Mouse (Mus musculus) embryonic facial prominence, embryonic 10.5 days (tissue): Measurements from ENCODE around the gene Sorcs1. TPM values are rescaled to one million over a fixed set of nuclear protein-coding genes. Genes with fewer than 3 reads are reported as not detected.

Source experiments
- DNase-seq: peaks from one replicate; pipeline ENCODE4 v3.0.0-alpha.2; 2017; ENCODE audit warnings: low spot score
- H3K27ac ChIP-seq: fragments of 300-500 bp; sonication (generic); replicated peaks from 2 replicates; pipeline ENCODE4 v1.5.1; 2016; ENCODE audit warnings: mild to moderate bottlenecking
- H3K27me3 ChIP-seq: fragments of 300-500 bp; sonication (generic); replicated peaks from 2 replicates; pipeline ENCODE4 v1.6.1; 2016; ENCODE audit warnings: low read depth, mild to moderate bottlenecking; ENCODE audit not compliant: poor library complexity, severe bottlenecking
- H3K36me3 ChIP-seq: fragments of 300-500 bp; sonication (generic); replicated peaks from 2 replicates; pipeline ENCODE4 v1.6.1; 2016; ENCODE audit warnings: mild to moderate bottlenecking, moderate library complexity
- H3K4me1 ChIP-seq: fragments of 300-500 bp; sonication (generic); 2 replicates; pipeline ENCODE4 v1.6.1; 2016
- H3K4me3 ChIP-seq: fragments of 300-500 bp; sonication (generic); 2 replicates; pipeline ENCODE4 v1.5.1; 2016; ENCODE audit warnings: mild to moderate bottlenecking, moderate library complexity
- H3K9me3 ChIP-seq: fragments of 300-500 bp; sonication (generic); 2 replicates; pipeline ENCODE4 v1.6.1; 2016; ENCODE audit warnings: mild to moderate bottlenecking
- WGBS: fragments of 180-500 bp; shearing (Covaris S2); methylation state at CpG from one replicate; pipeline ENCODE4 v1.1.7; 2016; 5-methylcytosine and 5-hydroxymethylcytosine counted together
- polyA plus RNA-seq: library from polyadenylated mRNA; unstranded; fragments of >200 nt; fragmentation: Nextera tagmentation; extraction: Ambion mirVana; gene quantifications from 2 replicates; pipeline ENCODE4 v1.2.1, GENCODE M21; 2016

The Sorcs1 gene
- polyA plus RNA-seq, 1 experiment from 2014 or later, result 2.4 TPM

GRCm38 (mm10) chr19:50394101-50394500 lies 284.3 kb downstream of the Sorcs1 start:
- WGBS, result 87% methylated on average over 5 of the region's 5 CpGs
- H3K27ac ChIP-seq, result no peak overlapping the region
- DNase-seq, result no peak
- H3K4me3 ChIP-seq, result no peak overlapping the region
- H3K4me1 ChIP-seq, result no peaks in the 10 kb centered on the region
- H3K36me3 ChIP-seq, result no peaks in the 10 kb centered on the region
- no peaks in the 10 kb centered on the region for H3K9me3 ChIP-seq
- H3K27me3 ChIP-seq, result no peaks in the 10 kb centered on the region

- Histone ChIP-seq H3K9me3 (peaks cover 3% of the 10 kb centered on the region), H3K27ac (no peak overlapping the region), H3K4me3 (no peak overlapping the region), H3K4me1 (no peaks in the 10 kb centered on the region), H3K27me3 (no peaks in the 10 kb centered on the region), H3K36me3 (no peaks in the 10 kb centered on the region)
- DNase-seq, result no peak
- WGBS, result 85% methylated on average over 9 of the region's 9 CpGs
Observed at GRCm38 (mm10) chr19:50389925-50390552, 288.4 kb downstream of the Sorcs1 start.

GRCm38 (mm10) chr19:50378901-50379300 lies 299.5 kb downstream of the Sorcs1 start:
- Histone ChIP-seq H3K27me3 (no peaks in the 10 kb centered on the region), H3K36me3 (no peaks in the 10 kb centered on the region), H3K27ac (no peak overlapping the region), H3K9me3 (no peaks in the 10 kb centered on the region), H3K4me3 (no peak overlapping the region), H3K4me1 (no peaks in the 10 kb centered on the region)
- no peak for DNase-seq
- 85% methylated on average over 5 of the region's 5 CpGs for WGBS

GRCm38 (mm10) chr19:50374751-50375150 lies 303.7 kb downstream of the Sorcs1 start:
- DNase-seq, result no peak
- 69% methylated on average over 10 of the region's 10 CpGs for WGBS

GRCm38 (mm10) chr19:50366446-50366845 lies 312.0 kb downstream of the Sorcs1 start:
- Histone ChIP-seq H3K4me3 (no peak overlapping the region), H3K36me3 (no peaks in the 10 kb centered on the region), H3K9me3 (no peaks in the 10 kb centered on the region), H3K4me1 (peaks cover 7% of the 10 kb centered on the region), H3K27ac (no peak overlapping the region), H3K27me3 (no peaks in the 10 kb centered on the region)
- DNase-seq, result no peak
- WGBS, result 45% methylated on average over 3 of the region's 3 CpGs

More at GRCm38 (mm10) chr19:50374751-50375150, 303.7 kb downstream of the Sorcs1 start:
- Histone ChIP-seq H3K36me3 (no peaks in the 10 kb centered on the region), H3K4me3 (no peak overlapping the region), H3K27me3 (no peaks in the 10 kb centered on the region), H3K4me1 (no peaks in the 10 kb centered on the region), H3K27ac (no peak overlapping the region), H3K9me3 (no peaks in the 10 kb centered on the region)

- Histone ChIP-seq H3K9me3 (no peaks in the 10 kb centered on the region), H3K27ac (no peak overlapping the region), H3K4me3 (no peak overlapping the region), H3K4me1 (peaks cover 22% of the 10 kb centered on the region), H3K36me3 (no peaks in the 10 kb centered on the region), H3K27me3 (no peaks in the 10 kb centered on the region)
- 39% methylated on average over 9 of the region's 9 CpGs for WGBS
- peak; percentile 46 for DNase-seq
Observed at GRCm38 (mm10) chr19:50362655-50363500, 315.6 kb downstream of the Sorcs1 start.

- H3K9me3 ChIP-seq, result no peaks in the 10 kb centered on the region
- H3K36me3 ChIP-seq, result no peaks in the 10 kb centered on the region
- no peaks in the 10 kb centered on the region for H3K27me3 ChIP-seq
- peak; percentile 20 for DNase-seq
- H3K4me1 ChIP-seq, result peaks cover 22% of the 10 kb centered on the region
- H3K4me3 ChIP-seq, result no peak overlapping the region
- 0 out of 2 replicates have a peak overlapping the region, but pooled peaks have one; percentile 44 for H3K27ac ChIP-seq
- WGBS, result 34% methylated on average over 2 of the region's 2 CpGs
Observed at GRCm38 (mm10) chr19:50358561-50358960, 319.9 kb downstream of the Sorcs1 start.

- H3K36me3 ChIP-seq, result no peaks in the 10 kb centered on the region
- H3K4me3 ChIP-seq, result no peak overlapping the region
- no peak overlapping the region for H3K27ac ChIP-seq
- no peaks in the 10 kb centered on the region for H3K27me3 ChIP-seq
- H3K4me1 ChIP-seq, result no peaks in the 10 kb centered on the region
- H3K9me3 ChIP-seq, result no peaks in the 10 kb centered on the region
- 88% methylated on average over 8 of the region's 8 CpGs for WGBS
- no peak for DNase-seq
Observed at GRCm38 (mm10) chr19:50339211-50339610, 339.2 kb downstream of the Sorcs1 start.

GRCm38 (mm10) chr19:50336751-50337150 lies 341.7 kb downstream of the Sorcs1 start:
- no peak overlapping the region for H3K27ac ChIP-seq
- H3K4me3 ChIP-seq, result no peak overlapping the region
- no peaks in the 10 kb centered on the region for H3K9me3 ChIP-seq
- no peaks in the 10 kb centered on the region for H3K36me3 ChIP-seq
- no peaks in the 10 kb centered on the region for H3K27me3 ChIP-seq
- 85% methylated on average over 3 of the region's 3 CpGs for WGBS
- DNase-seq, result no peak
- no peaks in the 10 kb centered on the region for H3K4me1 ChIP-seq

- no peaks in the 10 kb centered on the region for H3K27me3 ChIP-seq
- H3K27ac ChIP-seq, result no peak overlapping the region
- no peak for DNase-seq
- no peaks in the 10 kb centered on the region for H3K4me1 ChIP-seq
- H3K4me3 ChIP-seq, result no peak overlapping the region
- H3K36me3 ChIP-seq, result no peaks in the 10 kb centered on the region
- no peaks in the 10 kb centered on the region for H3K9me3 ChIP-seq
- WGBS, result 76% methylated on average over 3 of the region's 3 CpGs
Observed at GRCm38 (mm10) chr19:50331136-50331535, 347.3 kb downstream of the Sorcs1 start.

GRCm38 (mm10) chr19:50327804-50328203 lies 350.6 kb downstream of the Sorcs1 start:
- H3K4me1 ChIP-seq, result no peaks in the 10 kb centered on the region
- H3K27ac ChIP-seq, result no peak overlapping the region
- H3K9me3 ChIP-seq, result no peaks in the 10 kb centered on the region
- 88% methylated on average over 8 of the region's 8 CpGs for WGBS
- DNase-seq, result no peak
- no peak overlapping the region for H3K4me3 ChIP-seq
- no peaks in the 10 kb centered on the region for H3K36me3 ChIP-seq
- H3K27me3 ChIP-seq, result no peaks in the 10 kb centered on the region

GRCm38 (mm10) chr19:50326151-50326550 lies 352.3 kb downstream of the Sorcs1 start:
- 82% methylated on average over 3 of the region's 3 CpGs for WGBS
- H3K36me3 ChIP-seq, result no peaks in the 10 kb centered on the region
- H3K27ac ChIP-seq, result no peak overlapping the region
- H3K4me1 ChIP-seq, result no peaks in the 10 kb centered on the region
- H3K27me3 ChIP-seq, result no peaks in the 10 kb centered on the region
- DNase-seq, result no peak
- no peak overlapping the region for H3K4me3 ChIP-seq
- H3K9me3 ChIP-seq, result no peaks in the 10 kb centered on the region

GRCm38 (mm10) chr19:50325686-50326085 lies 352.8 kb downstream of the Sorcs1 start:
- Histone ChIP-seq H3K36me3 (no peaks in the 10 kb centered on the region), H3K27ac (no peak overlapping the region), H3K27me3 (no peaks in the 10 kb centered on the region), H3K4me1 (no peaks in the 10 kb centered on the region), H3K9me3 (no peaks in the 10 kb centered on the region), H3K4me3 (no peak overlapping the region)
- DNase-seq, result no peak
- 92% methylated on average over 10 of the region's 10 CpGs for WGBS
